Mouse (Mus musculus) kidney, adult 9 months (tissue): ENCODE results near the gene Layn.

ENCODE experiments used
- DNase-seq: peaks from one replicate; pipeline ENCODE4 v3.0.0; 2022

Gene Layn

GRCm38 (mm10) chr9:51031603-51032002 lies 45.3 kb downstream of the Layn start:
- no peak for DNase-seq

- no peak for DNase-seq
Observed at GRCm38 (mm10) chr9:51030147-51030546, 46.7 kb downstream of the Layn start.

- no peak for DNase-seq
Observed at GRCm38 (mm10) chr9:51026952-51027351, 49.9 kb downstream of the Layn start.

- DNase-seq, result no peak
Observed at GRCm38 (mm10) chr9:51021123-51021795, 55.6 kb downstream of the Layn start.

- no peak for DNase-seq
Observed at GRCm38 (mm10) chr9:51020351-51020750, 56.5 kb downstream of the Layn start.

- no peak for DNase-seq
Observed at GRCm38 (mm10) chr9:51019670-51020069, 57.2 kb downstream of the Layn start.

- DNase-seq, result no peak
Observed at GRCm38 (mm10) chr9:51015732-51016131, 61.2 kb downstream of the Layn start.

GRCm38 (mm10) chr9:51013644-51014043 lies 63.2 kb downstream of the Layn start:
- no peak for DNase-seq

- DNase-seq, result no peak
Observed at GRCm38 (mm10) chr9:51009656-51009950, 67.3 kb downstream of the Layn start.

GRCm38 (mm10) chr9:51008841-51009655 lies 67.8 kb downstream of the Layn start, which contains the start of gene Sik2:
Gene Sik2 (minus strand): TSS chr9:51009073.
- peak; percentile 88 for DNase-seq

GRCm38 (mm10) chr9:51008068-51008840 lies 68.6 kb downstream of the Layn start:
- peak; percentile 38 for DNase-seq

- DNase-seq, result no peak
Observed at GRCm38 (mm10) chr9:51007726-51008067, 69.2 kb downstream of the Layn start.

GRCm38 (mm10) chr9:51006846-51007245 lies 70.0 kb downstream of the Layn start:
- peak; percentile 53 for DNase-seq
